Mouse (Mus musculus): ENCODE measurements around the gene Agbl2.

DNA sequence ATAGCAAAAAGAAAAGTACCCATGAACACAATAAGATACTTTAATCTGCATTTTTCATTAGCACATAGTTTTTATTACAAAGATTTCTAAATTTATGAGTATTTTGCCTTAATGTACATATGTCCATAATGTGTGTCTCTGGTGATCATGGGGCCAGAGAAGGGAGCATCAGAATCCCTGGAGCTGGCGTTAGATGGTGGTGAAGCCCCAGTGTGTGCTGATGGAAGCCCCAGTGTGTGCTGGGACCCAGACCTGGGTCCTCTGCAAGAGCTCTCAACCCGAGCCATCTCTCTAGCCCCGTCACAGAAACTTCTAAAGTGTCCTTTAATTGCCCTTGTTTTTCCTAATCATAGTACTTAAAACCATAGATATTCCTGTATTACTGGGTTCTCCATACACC, 43.2 kb upstream of the Agbl2 start:
- no peak for TF ChIP-seq GATA1 (IDR thresholded peaks at IDR 0.05; ENCODE audit: low read length)
- TF ChIP-seq TAL1 (IDR thresholded peaks at IDR 0.05; ENCODE audit: low read length): no peak
